Mouse (Mus musculus): ENCODE measurements around the gene Cnpy2.

- TF ChIP-seq EP300 (optimal IDR thresholded peaks at IDR 0.05) (no peak), CTCF (IDR thresholded peaks at IDR 0.05; ENCODE audit: low read depth) (no peak)
Measured at GRCm38 (mm10) chr10:128367899-128368401, 45.7 kb downstream of the Cnpy2 start.
